Mouse (Mus musculus) cerebellum, adult 11-12 months (tissue): ENCODE measurements around the gene Pcsk6.

Experiments
- DNase-seq: peaks from one replicate; pipeline ENCODE4 v3.0.0; 2022

Gene Pcsk6

DNA sequence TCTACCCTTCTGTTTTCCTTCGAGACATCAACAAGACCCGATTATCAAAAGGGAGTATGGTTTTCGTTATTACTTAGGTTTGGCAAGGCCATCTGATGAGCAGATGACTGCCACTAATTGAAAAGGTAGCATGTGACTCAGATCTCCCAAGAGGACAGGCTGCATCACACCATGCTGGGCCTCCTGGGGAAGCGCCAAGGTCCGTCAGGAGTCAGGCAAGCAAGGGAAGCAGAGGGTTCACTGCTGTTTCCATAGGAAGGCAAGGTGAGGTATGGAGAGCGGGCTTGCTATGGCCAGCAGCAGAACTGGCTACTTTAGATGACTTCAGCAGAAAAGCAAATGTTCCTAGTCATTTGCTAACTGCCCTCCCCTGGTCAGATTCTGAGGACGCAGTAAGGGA, 84.9 kb downstream of the Pcsk6 start:
- peak; percentile 35 for DNase-seq

DNA sequence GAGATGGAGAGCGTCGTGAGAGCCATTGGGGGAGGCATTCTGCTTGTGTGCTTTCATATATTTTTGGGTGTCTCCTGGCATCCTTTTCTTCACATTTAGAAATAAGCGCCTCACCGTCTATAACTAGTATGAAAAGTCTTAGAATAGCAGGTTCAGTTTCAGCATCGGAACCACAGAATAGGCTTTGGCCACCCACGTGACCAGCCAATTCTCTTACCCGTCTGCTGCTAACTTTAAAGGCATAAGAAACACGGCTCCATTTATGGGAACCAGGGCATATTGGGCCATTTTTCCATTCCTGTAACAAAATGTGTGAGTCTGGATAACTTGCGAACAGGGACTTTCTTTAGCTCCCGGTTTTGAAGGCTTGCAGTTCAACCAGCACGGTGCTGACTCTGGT, 87.4 kb downstream of the Pcsk6 start:
- no peak for DNase-seq

DNA sequence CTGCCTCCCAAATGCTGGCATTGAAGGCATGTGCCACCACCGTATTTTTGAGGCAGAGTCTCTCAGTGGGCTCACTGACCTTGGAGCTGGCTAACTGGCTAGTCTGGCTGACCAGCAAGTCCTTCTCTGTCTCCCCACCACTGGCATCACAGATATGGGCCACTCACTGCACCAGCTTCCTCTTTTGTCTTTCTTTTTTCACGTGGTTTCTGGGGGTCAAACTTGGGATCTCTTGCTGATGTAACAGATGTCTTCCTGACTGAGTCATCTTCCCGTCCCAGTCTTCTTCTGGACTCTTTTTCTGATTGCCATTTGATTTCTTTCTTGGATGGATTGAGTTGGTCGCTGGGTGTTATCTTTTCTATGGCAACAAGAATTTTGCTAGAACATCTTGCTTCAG, 93.0 kb downstream of the Pcsk6 start:
- no peak for DNase-seq

DNA sequence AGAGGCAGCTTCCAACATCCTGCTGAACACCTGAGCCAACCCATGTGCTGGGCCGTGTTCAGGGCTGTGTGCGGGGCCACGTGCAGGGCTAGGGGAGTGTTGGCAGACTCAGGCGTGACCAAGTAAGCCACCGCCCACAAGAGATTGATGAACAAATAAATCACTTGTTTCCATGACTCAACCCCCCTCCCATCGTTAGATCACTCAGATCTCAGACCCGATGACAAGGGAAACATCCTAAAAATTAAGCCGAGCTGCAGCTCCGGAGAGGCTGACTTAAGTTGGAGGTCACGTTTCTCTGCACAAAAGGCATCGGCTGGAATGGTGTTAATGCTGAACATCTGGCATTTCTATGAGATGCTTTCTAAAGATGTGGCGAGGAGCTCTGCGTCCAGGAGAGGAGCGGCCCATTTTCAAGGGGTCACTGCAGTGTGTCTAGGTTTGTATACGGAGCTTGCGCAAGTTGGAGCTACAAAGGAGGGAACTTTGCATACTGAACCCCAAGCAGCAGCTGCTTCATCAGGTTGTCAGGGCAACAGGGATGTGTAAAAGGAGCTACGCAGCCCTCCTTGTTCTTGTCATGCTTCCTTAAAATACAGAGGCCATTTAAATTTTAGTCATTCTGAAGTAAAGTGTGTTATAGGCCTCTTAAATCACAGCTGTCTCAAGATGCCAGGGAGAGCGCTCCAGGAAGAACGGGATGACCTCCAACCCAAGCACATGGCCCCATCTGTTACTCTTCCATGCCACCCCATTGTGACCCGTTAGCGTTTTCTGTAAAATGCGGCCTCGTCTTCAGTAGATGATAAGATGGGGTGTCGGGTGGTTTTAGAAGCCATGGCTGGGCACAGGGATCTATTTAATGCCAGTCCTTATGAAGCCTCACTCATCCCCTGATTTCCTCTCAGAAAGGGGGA, 94.0 kb downstream of the Pcsk6 start:
- DNase-seq, result no peak

DNA sequence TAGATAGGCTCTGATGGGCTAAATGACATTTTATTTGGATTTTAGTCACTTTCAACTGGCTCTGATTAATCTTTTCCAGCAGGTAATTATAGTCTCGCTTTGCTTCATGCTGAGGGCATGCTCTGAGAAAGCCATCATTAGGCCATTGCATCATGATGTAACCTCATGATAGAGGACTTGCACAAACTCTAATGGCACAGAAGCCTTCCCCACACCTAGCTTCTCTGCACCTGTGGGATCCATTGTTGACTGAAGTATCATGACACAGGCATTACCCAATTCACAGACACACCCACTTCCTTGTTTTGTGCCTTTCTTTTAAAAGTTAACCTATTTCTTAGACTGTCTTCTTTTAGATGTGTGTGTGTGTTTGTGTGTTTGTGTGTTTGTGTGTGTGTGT, 95.7 kb downstream of the Pcsk6 start:
- no peak for DNase-seq

DNA sequence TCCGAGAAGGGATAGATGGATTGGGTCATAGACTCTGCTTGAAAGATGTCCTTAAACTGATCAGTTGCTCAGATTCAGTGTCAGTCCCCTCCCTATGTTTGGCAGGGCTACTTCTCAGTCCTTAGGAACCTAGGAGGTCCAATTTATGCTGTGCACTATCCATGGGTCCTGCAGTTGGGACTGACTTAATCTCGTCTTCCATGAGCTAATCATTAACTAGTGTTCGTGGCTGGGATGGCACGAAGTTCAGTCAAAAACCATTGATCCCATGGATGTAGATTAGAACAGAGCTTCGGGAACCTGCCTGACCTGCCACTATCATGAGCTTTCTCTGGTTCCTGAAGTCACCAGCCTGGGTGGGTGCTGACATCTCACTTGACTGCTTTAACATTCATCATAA, 96.6 kb downstream of the Pcsk6 start:
- DNase-seq, result no peak

DNA sequence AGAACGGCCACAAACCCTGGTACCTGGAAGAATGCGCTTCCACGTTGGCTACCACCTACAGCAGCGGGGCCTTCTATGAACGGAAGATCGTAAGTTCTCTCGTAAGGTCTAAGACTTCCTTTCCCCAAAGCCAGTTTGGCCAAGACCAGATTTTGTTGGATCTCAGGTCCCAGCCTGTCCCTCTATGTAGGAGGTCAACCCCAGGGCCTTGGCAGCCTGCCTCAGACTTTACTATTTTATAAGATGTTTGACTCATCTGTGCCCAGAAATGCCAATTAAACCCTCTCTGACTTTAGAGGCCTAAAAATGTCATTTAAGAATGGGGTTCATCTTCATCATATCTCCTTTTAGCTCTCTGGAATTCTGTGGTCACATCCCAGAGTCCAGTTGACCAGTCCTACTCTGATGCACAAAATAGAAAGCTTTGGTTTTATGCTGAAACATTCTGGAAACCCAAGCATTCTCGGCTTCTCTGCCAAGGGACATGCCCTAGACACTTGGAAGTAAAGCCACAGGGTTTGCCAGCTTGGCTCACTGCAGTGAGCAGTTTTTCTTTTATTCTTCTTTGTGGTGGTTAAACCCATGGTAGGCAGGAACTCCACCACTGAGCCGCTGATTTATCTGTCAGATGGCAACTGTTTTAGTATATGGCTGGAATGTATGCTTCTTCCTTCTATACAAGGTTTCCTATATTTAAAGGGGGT, 97.8 kb downstream of the Pcsk6 start:
- DNase-seq, result no peak

DNA sequence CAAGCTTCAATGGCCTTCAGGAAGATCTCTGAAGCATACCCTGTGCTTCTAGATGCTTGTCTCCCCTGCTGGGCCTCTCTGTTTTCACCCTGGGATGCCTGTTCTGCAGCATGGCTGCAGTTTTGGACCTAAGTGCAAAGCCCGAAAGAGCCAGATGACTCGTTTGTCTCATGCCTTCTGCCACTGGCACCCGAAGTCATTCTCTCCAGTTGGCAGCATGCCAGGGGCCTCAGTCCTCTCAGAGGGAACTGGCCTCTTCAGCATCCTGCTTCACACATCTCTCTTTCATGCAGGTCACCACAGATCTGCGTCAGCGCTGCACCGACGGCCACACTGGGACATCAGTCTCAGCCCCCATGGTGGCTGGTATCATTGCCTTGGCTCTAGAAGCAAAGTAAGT, 101.1 kb downstream of the Pcsk6 start:
- DNase-seq, result peak; percentile 66

DNA sequence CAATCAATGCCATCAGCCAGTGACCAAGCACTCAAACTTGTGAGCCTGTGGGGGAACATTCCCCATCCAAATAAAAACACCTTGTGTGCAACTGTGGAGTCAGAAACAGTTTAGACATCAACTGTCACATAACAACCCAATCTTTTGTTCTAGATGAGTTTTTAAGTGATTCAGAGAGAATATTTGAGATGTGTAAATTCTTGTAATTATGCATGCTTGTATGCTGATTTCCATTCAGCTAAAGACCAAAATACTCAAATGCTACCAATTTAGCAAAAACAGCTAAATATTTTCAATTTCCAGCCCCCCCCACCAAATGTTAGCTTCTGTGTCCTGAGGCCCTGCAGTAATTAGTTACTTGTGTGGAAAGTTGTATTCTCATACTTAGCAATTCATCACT, 102.9 kb downstream of the Pcsk6 start:
- DNase-seq, result no peak

DNA sequence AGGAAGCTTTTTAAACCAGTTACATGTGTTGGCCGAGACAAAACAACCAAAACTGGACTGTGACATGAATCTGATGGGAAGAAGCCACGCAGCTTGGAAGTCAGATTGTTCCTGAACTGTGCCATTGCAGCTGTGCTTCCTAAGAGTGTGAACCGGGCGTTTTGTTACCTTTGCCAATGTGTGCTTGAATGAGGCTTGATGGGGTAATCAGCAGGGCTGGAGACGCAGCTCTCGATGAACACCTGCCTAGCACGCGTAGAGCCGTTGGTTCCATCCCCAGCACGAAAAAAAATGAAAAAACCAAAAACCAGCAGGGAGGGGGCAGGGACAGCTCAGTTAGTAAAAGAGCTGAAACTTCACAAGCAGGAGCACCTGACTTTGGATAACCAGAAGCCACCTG, 109.8 kb downstream of the Pcsk6 start:
- no peak for DNase-seq

DNA sequence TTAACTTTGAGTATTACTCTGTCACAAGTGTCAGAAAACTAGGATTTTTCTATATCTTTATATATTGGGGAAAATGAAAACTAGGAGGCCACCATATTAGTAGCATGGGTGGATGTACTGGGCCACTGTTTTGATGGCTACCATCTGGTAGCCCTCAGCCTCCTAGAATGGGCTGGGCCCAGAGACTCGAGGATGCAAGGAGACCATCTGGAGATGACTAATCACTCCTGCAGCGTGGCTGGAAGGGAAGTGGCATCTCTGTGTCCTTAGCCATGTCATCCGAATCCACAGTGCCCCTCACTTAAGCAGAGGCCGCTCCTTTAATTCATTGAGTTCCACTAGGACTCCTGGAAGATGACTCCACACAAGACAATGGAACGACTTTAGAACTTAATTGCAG, 115.8 kb downstream of the Pcsk6 start:
- no peak for DNase-seq

DNA sequence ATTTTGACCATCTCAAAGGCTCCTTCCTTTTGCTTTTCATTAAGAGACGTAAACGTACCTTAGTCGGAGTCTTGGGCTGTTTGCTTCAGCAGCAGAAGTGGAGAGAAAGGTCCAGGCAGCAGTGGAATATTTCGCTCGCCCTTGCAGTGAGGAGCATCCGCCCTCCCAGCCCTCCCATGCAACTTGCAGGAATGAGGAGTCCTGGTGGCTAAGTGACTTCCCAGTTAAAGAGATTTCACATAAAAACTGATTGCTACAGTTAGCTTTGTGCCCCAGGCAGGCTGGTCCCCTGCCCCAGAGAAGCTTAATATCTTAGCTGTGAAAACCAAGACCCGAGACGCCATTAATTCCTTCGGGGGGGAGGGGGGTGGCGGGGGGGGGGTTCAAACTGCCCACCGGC, 116.4 kb downstream of the Pcsk6 start:
- DNase-seq, result no peak

DNA sequence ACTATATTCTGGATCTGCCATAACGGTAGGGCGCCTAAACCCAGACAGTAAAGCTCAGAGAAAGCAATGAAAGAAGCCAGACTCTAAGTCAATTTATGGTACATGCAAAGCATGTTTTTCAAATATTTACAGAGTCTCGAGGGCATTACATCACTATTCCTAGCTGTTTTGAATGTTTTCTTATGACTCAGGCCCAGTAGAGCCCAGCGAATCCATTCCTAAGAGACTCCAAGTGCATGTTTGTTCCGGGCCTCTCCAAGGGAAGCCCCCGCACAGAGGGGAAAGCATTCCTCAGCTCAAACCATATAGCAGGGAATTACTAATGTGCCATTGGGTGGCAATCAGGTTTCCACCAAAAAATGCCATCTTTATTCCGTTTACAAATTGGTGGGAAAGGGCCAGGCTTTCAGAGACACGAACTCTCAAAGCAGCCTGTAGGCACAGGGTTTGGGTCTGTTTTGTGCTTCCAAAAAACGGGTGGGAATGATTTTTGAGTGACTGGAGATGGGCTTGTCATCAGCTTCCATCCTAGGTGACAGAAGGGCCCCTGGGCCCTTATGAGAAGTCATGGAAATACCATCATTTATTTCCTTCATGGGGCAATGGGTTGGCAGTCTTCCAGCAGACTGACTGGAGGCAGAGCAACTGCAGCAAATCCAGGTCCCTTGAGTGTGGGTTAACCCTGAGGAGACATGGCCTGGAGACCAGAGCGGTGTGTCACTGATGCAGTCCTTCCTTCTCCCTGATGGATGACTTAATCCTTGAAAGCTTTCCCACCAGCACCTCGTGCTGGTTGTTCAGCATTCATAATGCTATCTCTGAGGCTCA, 117.7 kb downstream of the Pcsk6 start:
- DNase-seq, result no peak

DNA sequence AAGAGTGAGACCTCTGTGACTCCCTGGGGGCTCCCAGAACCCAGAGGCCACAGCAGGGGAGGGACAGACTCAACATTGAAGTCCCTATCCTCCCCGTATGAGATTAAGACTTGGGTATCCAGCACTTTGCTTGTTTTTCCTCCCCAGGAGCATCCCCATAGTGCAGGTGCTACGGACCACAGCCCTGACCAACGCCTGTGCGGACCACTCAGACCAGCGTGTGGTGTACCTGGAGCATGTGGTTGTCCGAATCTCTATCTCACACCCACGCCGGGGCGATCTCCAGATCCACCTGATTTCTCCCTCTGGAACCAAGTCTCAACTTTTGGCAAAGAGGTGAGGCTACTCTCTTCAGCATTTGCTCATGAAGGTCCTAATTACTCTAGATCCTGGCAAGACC, 118.5 kb downstream of the Pcsk6 start:
- DNase-seq, result no peak

DNA sequence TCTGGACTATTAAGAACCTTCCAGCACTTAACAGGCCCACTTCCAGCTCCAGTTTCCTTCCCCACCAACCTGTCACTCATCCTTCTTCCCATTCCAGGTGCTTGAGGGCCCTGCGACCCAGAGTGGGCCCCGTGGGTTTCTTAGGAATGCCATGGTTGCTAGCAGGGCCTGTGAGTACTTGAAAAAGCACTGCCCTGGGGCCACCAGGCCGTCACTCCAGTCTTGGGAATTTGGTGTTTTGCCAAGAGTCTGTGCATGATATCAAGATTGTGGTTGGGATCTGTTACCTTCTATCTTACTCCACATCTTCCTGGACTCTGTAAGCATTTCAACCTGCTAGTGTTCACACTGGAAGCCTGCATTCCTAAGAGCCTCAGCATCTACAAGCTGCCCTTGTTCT, 120.5 kb downstream of the Pcsk6 start:
- DNase-seq, result no peak

DNA sequence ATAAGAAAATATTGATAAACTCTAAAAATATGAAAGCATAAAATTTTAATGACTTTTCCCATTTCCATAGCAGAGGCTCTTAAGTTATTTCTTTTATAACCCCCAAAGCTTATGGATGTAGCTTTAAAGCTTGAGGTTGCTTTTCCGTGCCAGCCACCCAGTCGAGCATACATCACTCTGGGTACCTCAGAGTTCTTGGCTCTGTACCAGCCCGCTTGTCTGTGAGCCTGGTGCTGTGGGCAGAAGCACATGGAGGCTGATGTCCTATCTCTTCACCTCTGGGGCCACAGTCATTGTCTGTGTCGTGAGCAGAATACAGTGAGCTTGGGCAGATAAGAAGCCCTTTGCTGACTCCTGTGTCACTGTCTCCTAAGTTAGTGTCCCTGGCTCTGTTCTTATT, 126.7 kb downstream of the Pcsk6 start:
- no peak for DNase-seq

DNA sequence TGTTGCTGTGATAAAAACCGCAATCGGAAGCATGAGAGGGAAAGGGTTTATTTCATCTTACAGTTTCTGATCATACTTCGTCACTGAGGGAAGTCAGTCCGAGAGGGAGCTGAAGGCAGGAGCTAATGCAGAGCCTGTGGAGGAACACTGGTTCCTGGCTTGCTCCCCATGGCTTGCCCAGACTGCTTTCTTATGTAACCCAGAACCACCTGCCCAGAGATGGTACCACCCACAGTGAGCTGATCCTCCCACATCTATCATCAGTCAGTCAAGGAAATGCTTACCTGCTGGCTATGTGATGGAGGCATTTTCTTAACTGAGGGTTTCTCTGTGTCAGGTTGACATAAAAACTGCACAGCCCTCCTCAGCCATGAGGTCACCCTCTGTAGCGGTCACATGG, 127.2 kb downstream of the Pcsk6 start:
- DNase-seq, result peak; percentile 56

DNA sequence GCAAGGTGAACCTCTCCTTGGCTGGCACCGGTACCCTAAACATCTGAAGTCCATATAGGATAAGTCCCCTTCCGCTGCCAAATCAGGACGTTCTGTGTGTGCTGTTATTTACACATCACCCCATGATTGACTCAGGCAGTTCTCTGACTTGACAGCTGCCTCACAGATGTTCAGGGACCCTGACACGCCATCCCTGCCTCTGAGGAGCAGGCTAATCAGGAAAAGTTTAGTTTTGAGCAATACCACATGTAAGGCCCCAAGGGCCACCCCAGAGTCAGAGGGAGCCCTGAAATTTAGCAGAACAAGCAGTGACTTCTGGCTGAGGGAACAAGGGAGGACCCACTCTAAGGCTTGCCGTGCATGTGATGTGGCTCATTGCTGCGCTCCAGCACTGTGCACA, 130.8 kb downstream of the Pcsk6 start:
- no peak for DNase-seq

DNA sequence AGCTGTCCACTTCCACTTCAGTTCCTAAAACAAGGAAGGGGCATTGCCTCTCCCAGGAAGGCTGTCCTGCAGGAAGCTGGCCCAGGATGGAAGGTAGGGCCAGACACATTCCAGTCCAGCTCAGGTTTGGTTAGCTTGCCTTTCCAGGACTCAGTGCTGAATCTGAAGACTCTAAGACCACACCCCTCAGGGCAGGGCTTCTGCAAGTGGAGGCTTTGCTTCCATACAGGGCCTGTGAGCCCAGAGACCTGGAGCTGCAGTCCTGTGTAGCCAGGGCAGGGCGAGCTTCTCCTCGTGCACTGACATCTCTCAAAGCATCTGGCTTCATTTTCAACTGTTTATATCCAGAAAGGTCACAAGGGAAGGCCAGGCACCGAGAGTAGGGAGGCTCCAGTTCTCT, 131.9 kb downstream of the Pcsk6 start:
- DNase-seq, result no peak

DNA sequence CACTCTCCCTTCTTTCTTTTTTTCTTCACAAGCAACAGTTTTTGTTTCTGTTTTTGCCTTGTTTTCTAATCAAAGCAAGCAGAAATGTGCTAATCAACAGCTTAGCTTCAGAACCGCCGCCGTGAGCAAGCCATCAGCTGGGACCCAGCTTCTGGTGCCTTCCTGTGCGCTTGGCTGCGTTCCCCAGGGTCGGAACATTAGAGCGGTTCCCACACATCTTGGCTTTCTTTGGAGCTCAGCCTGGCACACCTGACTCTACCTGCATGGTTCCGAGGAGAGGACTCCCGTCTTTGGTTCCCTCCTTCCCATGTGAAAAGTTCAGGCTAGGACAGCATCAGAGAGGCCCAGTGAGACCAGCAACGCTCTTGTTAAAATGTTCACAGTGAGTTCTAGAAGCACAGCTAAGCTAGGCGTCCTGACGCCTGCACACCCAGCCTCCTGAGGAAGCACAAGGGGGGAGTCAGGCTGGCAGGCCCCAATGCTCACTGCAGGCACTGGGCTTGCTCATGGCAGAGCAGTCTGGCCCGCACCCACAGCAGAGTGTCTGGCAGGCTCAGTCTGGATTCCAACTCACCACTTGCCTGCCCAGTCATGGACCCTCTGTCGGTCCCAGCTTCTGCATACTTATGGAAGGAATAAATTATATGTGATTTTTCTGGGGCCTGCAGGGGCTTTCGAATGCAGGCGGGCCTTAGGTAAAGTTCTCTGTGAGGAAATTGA, 139.7 kb downstream of the Pcsk6 start:
- peak; percentile 60 for DNase-seq

DNA sequence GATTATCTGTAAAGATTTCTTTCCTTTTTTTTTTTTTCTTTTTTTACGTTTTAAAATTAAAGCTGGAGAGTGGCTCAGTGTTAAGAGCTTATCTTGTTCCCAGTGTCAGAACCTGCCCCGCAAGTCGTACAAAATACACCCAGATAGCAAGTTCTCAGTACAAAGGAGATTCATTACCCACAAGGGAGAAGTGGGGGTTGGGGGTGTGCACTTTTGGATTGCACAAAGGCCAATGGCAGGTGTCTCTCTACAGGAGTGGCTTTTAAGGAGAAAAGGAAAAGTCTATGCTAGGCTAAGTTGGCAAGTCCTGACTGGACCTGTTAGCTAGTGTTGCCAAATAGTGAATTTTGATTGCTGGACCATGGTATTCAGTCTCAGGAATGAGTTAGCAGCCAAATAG, 140.3 kb downstream of the Pcsk6 start:
- DNase-seq, result no peak

DNA sequence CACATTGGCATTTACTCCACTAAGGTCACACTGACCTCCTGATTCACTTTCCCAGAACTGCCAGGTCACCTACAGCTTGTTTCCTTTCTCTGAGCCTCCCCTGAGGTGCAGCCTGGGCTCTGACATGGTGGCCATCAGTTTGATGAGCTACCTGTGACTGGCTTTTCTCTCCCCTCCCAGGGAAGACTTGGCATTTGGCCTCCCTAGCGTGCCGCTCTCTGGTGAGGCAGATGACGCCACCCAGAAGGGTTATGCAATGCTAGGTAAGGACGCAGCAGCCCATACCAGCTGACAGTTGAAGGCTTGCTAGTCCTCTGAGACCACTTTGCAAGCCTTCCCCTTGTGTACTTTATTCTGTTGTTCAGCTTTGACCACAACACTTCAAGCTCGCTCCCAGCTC, 141.9 kb downstream of the Pcsk6 start:
- DNase-seq, result peak; percentile 54
